Mouse (Mus musculus) forebrain, embryonic 15.5 days (tissue): ENCODE measurements around the gene Sclt1. TPM values are rescaled to one million over a fixed set of nuclear protein-coding genes. Genes with fewer than 3 reads are reported as not detected.

Experiments used
- ATAC-seq: fragments of 200-750 bp; cut with Nextera tagmentation; replicated peaks from 2 replicates; pipeline ENCODE4 v1.8.0; 2017; ENCODE audit warnings: mild to moderate bottlenecking, moderate TSS enrichment, moderate library complexity
- H3K27ac ChIP-seq: fragments of 300-500 bp; sonication (generic); replicated peaks from 2 replicates; pipeline ENCODE4 v1.5.1; 2015; ENCODE audit warnings: mild to moderate bottlenecking, inconsistent platforms
- H3K27me3 ChIP-seq: fragments of 300-500 bp; sonication (generic); 2 replicates; pipeline ENCODE4 v1.6.1; 2015; ENCODE audit warnings: inconsistent platforms
- H3K36me3 ChIP-seq: fragments of 300-500 bp; sonication (generic); 2 replicates; pipeline ENCODE4 v1.6.1; 2015; ENCODE audit warnings: mild to moderate bottlenecking, inconsistent platforms
- H3K4me1 ChIP-seq: fragments of 300-500 bp; sonication (generic); 2 replicates; pipeline ENCODE4 v1.6.1; 2015; ENCODE audit warnings: inconsistent platforms
- H3K4me2 ChIP-seq: fragments of 300-500 bp; sonication (generic); replicated peaks from 2 replicates; pipeline ENCODE4 v1.6.1; 2015; ENCODE audit warnings: mild to moderate bottlenecking, inconsistent platforms
- H3K4me3 ChIP-seq: fragments of 300-500 bp; sonication (generic); 2 replicates; pipeline ENCODE4 v1.5.1; 2015; ENCODE audit warnings: mild to moderate bottlenecking, inconsistent platforms
- H3K9ac ChIP-seq: fragments of 300-500 bp; sonication (generic); replicated peaks from 2 replicates; pipeline ENCODE4 v1.6.1; 2015; ENCODE audit warnings: mild to moderate bottlenecking, inconsistent platforms
- H3K9me3 ChIP-seq: fragments of 300-500 bp; sonication (generic); 2 replicates; pipeline ENCODE4 v1.6.1; 2016; ENCODE audit warnings: inconsistent platforms
- WGBS: fragments of 180-500 bp; shearing (Covaris S2); methylation state at CpG from one replicate; pipeline ENCODE4 v1.1.7; 2015; ENCODE audit warnings: mixed read lengths; 5-methylcytosine and 5-hydroxymethylcytosine counted together
- polyA plus RNA-seq: library from polyadenylated mRNA; unstranded; fragments of >200 nt; fragmentation: Nextera tagmentation; extraction: Ambion mirVana; gene quantifications from 2 replicates; pipeline ENCODE4 v1.2.1, GENCODE M21; 2015

The Sclt1 gene
- polyA plus RNA-seq, 1 experiment from 2014 or later = 22.2 TPM

DNA sequence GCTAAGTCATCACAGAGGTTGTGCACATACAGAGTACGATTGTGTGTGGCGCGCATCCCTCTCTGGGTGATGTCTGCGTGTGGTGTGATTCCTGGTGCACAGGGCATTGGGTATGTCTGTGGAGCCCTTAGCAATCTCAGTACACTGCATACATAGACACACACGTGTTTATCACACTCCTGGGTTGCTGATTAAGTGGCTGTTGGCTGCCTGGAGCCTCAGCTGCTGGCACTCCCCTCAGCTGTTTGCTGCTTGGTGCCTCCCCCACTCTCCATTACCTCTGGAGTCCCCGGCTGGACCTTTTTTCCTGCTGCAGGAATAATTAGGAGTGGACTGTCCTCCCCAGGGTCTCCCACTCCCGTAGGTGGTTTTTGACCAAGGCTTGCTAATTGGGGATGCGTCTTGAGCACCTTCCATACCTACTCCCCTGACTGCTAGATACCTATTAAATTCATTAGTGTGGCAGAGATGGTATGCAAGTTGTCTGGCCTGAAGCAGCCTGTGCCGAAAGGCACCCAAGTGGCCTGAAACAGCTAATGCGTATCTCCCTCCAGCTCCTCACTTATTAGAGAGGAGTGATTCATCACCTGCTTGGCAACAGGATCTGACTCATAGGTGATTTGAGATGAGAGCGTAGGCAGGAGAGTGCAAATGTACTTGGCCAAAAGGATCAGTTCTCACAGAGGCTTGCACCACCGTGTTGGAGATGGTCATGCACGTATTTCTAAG, 136.5 kb downstream of the Sclt1 start:
- WGBS = 82% methylated on average over 13 of the region's 13 CpGs
- Histone ChIP-seq H3K27me3 (no peaks in the 10 kb centered on the region), H3K27ac (no peak overlapping the region), H3K4me1 (peaks cover 14% of the 10 kb centered on the region), H3K4me2 (no peak overlapping the region), H3K9ac (no peak overlapping the region), H3K36me3 (peaks cover 25% of the 10 kb centered on the region), H3K4me3 (no peak overlapping the region), H3K9me3 (no peaks in the 10 kb centered on the region)
- ATAC-seq = no peak

DNA sequence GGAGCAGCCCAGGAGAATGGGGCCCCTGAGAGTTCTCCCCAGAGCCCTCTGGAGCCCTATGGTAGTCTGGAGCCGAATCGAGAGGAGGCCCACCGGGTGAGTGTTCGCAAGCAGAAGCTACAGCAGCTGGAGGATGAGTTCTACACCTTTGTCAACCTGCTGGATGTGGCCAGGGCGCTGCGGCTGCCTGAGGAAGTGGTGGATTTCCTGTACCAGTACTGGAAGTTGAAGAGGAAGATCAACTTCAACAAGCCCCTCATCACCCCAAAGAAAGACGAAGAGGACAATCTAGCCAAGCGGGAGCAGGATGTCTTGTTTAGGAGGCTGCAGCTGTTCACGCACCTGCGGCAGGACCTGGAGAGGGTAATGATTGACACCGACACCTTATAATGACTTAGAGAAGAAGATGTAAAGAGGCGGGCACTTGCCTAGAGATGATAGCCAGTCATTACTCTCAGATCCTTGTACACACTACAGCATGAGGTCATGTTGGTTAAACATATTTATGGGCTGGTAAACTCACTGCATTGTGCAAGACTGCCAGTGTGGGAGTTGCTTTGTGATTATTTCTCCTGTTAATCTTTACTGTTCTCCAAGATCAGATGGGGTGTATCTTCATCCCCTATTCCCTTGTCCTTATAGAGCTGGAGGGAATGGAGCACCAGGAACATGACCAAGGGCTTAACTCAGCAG, 137.5 kb downstream of the Sclt1 start:
- no peak for ATAC-seq
- Histone ChIP-seq H3K4me1 (peaks cover 14% of the 10 kb centered on the region), H3K27ac (no peak overlapping the region), H3K9me3 (no peaks in the 10 kb centered on the region), H3K27me3 (no peaks in the 10 kb centered on the region), H3K9ac (no peak overlapping the region), H3K4me2 (no peak overlapping the region), H3K4me3 (no peak overlapping the region), H3K36me3 (peaks cover 15% of the 10 kb centered on the region)
- 94% methylated on average over 12 of the region's 12 CpGs for WGBS

GRCm38 (mm10) chr3:41603470-41604019, 138.8 kb downstream of the Sclt1 start:
- Histone ChIP-seq H3K27ac (no peak overlapping the region), H3K4me2 (no peak overlapping the region)
- WGBS = 13% methylated on average over 5 of the region's 5 CpGs

DNA sequence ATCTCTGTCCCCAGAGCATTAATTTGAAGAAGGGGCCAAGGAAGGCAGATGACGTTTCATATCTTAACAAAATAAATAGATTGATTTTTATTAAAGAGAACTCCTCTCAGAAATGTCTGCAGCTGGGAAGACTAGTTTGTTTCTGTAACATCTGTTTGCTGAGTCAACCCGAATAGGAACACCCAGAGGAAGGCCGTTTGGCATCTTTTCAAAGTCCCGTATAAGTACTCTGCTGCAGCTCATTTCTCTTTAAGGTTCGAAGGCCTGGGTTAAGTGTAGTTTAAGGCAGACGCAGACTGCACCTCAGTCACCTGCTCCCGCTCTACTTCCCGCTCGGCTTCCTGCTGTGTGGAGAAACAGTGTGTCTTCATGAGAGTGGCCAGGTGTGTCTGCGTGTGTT, 139.4 kb downstream of the Sclt1 start:
- Histone ChIP-seq H3K4me1 (peaks cover 14% of the 10 kb centered on the region), H3K4me3 (no peak overlapping the region), H3K9ac (no peak overlapping the region), H3K4me2 (no peak overlapping the region), H3K9me3 (no peaks in the 10 kb centered on the region), H3K27me3 (no peaks in the 10 kb centered on the region), H3K36me3 (peaks cover 14% of the 10 kb centered on the region), H3K27ac (no peak overlapping the region)
- no peak for ATAC-seq
- 27% methylated on average over 10 of the region's 10 CpGs for WGBS

More at GRCm38 (mm10) chr3:41603470-41604019, 138.8 kb downstream of the Sclt1 start:
- H3K27me3 ChIP-seq = no peaks in the 10 kb centered on the region
- H3K36me3 ChIP-seq = peaks cover 14% of the 10 kb centered on the region
- H3K4me1 ChIP-seq = peaks cover 14% of the 10 kb centered on the region
- no peak overlapping the region for H3K4me3 ChIP-seq
- no peak overlapping the region for H3K9ac ChIP-seq
- no peaks in the 10 kb centered on the region for H3K9me3 ChIP-seq
- ATAC-seq = peak; percentile 30

DNA sequence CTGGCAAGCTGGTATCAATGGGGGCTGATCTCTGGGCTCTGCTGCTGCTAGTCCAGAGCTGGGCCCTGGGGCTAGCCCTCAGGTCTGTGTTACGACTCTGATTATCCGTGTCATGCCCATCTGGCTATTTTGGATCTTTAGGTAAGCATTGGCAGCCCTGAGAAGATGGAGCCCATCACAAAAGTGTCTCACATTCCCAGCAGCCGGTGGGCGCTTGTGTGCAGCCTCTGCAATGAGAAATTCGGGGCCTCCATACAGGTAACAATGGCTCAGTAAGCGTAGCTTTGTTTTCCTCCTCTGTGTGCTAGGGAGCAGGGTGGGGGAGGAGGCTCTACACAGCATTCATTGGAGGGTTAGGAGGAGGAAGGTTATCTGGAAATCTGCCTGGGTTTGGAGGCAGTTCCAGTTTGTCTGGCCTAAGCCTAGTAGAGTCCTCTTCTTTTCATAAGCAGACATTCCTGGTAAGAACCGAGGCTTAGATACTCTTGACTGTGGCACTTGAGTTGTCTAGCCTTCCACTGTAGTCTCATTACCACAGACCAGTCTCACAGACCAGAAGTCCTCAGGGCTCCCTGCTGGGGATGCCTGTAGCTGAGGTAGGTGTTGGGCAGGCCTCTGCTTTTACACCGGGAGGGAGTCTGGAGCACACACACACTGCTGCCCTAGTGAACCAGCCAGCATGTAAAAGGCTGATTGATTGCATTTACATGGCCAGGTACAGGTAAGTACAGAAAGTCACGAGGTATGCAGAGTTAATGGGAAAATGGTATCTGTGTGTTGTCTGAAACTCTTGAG, 140.9 kb downstream of the Sclt1 start:
- Histone ChIP-seq H3K9me3 (no peaks in the 10 kb centered on the region), H3K27me3 (no peaks in the 10 kb centered on the region), H3K27ac (no peak overlapping the region), H3K4me3 (no peak overlapping the region), H3K4me1 (peaks cover 14% of the 10 kb centered on the region), H3K4me2 (no peak overlapping the region), H3K9ac (no peak overlapping the region), H3K36me3 (peaks cover 21% of the 10 kb centered on the region)
- 63% methylated on average over 9 of the region's 9 CpGs for WGBS
- ATAC-seq = no peak

DNA sequence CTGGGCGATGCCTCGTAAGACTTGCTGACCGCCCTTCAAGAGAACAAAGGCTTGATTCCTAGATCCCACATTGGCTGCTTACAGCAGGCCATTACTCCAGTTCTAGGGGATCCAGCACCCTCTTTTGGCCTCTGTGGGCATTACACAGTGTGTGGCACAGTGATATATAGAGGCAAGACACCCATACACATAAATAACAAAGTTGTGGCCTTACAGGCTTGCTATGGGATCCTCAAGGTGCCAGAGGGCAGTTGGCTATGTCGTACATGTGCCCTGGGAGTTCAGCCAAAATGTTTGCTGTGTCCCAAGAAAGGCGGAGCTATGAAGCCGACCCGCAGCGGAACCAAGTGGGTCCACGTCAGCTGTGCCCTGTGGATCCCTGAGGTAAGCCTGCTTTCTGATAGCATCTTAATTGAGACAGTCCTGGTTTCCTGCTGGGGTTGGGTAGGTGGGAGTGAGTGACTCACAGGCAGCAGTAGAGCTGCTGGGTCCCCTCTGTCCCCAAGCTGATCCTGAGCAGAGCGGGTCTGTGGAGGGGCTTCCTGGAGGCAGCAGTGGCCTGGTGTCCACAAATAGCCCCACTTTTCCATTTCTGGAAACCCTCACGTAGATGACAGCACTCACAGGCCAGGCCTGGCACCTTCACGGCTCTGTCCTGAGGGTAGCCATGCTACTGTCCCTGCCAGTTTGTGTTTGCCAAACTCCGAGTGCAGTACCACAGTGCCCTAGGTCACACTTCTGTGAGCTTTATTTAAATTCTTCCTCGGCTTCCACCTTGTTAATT, 142.3 kb downstream of the Sclt1 start:
- Histone ChIP-seq H3K4me3 (no peak overlapping the region), H3K36me3 (peaks cover 13% of the 10 kb centered on the region), H3K9ac (no peak overlapping the region), H3K4me2 (no peak overlapping the region), H3K9me3 (no peaks in the 10 kb centered on the region), H3K4me1 (peaks cover 14% of the 10 kb centered on the region), H3K27me3 (no peaks in the 10 kb centered on the region), H3K27ac (no peak overlapping the region)
- WGBS = 81% methylated on average over 14 of the region's 14 CpGs
- ATAC-seq = peak; percentile 66

DNA sequence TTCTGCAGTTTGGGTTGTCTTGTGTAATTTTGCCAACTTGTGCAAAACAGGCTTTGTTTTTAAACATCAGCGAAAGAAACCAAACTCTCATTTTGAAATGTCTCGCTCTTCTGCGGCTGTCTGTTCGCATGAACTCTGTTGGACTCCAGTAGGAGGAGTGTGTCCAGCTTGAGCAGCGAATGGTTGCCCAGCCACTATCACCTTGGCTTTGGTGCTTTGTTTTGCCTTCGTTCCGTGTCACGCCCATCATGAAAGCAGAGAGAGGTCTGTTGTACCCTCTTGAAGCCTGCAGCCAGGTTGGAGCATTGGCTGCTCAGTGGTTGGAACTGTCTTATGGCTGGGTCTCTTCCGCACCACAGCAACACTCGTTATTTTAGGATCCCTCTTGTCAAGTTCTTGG, 143.1 kb downstream of the Sclt1 start:
- no peak overlapping the region for H3K4me3 ChIP-seq
- ATAC-seq = no peak
- no peak overlapping the region for H3K27ac ChIP-seq
- no peaks in the 10 kb centered on the region for H3K9me3 ChIP-seq
- peaks cover 14% of the 10 kb centered on the region for H3K4me1 ChIP-seq
- peaks cover 14% of the 10 kb centered on the region; the same call in 1 of the 2 replicates for H3K36me3 ChIP-seq
- H3K27me3 ChIP-seq = no peaks in the 10 kb centered on the region
- 89% methylated on average over 10 of the region's 10 CpGs for WGBS
- H3K4me2 ChIP-seq = no peak overlapping the region
- no peak overlapping the region for H3K9ac ChIP-seq

- H3K4me2 ChIP-seq = no peak overlapping the region
- 74% methylated on average over 9 of the region's 9 CpGs for WGBS
- H3K4me1 ChIP-seq = peaks cover 9% of the 10 kb centered on the region
- H3K27me3 ChIP-seq = no peaks in the 10 kb centered on the region
- H3K36me3 ChIP-seq = peaks cover 23% of the 10 kb centered on the region; the same call in 1 of the 2 replicates
- H3K9me3 ChIP-seq = no peaks in the 10 kb centered on the region
- no peak for ATAC-seq
- H3K9ac ChIP-seq = no peak overlapping the region
- no peak overlapping the region for H3K4me3 ChIP-seq
- no peak overlapping the region for H3K27ac ChIP-seq
These were observed 143.9 kb downstream of the Sclt1 start for GRCm38 (mm10) chr3:41598412-41598811.

- Histone ChIP-seq H3K9ac (no peak overlapping the region), H3K27ac (no peak overlapping the region), H3K4me1 (no peaks in the 10 kb centered on the region), H3K36me3 (peaks cover 23% of the 10 kb centered on the region; the same call in 1 of the 2 replicates), H3K4me2 (no peak overlapping the region), H3K4me3 (no peak overlapping the region), H3K9me3 (no peaks in the 10 kb centered on the region), H3K27me3 (no peaks in the 10 kb centered on the region)
- ATAC-seq = no peak
- 97% methylated on average over 8 of the region's 8 CpGs for WGBS
These were observed 145.3 kb downstream of the Sclt1 start for GRCm38 (mm10) chr3:41597036-41597435.

DNA sequence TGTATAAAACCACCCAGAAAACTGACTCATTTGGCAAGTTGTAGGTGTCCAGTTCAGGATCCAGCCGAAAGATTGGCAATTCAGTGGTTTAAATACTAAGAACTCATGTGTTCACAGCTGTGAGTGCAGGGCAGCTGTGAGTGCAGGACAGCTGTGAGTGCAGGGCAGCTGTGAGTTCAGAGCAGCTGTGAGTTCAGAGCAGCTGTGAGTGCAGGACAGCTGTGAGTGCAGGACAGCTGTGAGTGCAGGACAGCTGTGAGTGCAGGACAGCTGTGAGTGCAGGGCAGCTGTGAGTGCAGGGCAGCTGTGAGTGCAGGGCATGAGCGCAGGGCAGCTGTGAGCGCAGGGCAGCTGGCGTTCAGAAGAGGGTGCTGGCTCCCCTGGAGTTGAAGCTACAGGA, 147.3 kb downstream of the Sclt1 start:
- H3K9ac ChIP-seq = no peak overlapping the region
- 98% methylated on average over 4 of the region's 4 CpGs for WGBS
- no peak overlapping the region for H3K27ac ChIP-seq
- no peaks in the 10 kb centered on the region for H3K27me3 ChIP-seq
- H3K9me3 ChIP-seq = no peaks in the 10 kb centered on the region
- H3K36me3 ChIP-seq = peaks cover 29% of the 10 kb centered on the region
- H3K4me3 ChIP-seq = no peak overlapping the region
- H3K4me2 ChIP-seq = no peak overlapping the region
- H3K4me1 ChIP-seq = no peaks in the 10 kb centered on the region
- no peak for ATAC-seq

DNA sequence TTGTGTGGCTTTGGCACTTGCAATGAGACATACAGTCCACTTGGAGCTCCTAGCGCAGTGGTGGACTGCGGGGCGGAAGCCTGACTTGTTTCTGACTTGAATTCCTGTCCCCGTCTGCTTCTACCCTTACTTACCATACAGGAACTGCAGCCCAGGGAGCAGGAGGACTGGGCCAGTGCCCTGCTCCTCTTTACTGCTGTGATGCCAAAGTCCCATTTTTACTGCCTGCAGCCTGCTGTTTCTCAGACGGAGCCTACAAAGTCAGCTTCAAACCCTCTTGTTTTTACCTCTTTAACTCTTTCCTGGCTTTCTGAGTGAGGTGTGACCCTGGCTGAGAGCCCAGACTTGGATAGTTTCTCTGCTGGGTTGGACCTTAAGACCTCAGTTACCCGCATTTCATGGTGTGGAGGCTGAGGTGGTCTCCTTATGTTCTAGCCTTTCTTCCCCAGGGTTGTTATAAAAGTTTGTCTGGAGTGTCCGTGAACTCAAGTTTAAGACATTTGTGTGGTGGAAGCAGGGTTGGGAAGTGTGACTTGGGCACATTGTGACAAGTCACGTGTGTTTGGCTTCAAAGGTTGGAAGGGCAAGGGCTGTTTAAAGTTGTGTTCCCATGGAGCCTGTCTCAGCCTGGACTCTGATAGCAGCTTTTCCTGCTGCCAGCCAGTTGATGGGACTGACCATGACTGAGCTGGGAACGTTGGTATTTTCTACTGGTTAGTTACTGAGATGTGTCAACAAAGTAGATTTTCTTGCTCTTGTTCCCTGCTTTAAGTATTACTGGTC, 148.0 kb downstream of the Sclt1 start:
- 83% methylated on average over 9 of the region's 9 CpGs for WGBS
- H3K27me3 ChIP-seq = no peaks in the 10 kb centered on the region
- H3K4me2 ChIP-seq = no peak overlapping the region
- no peak overlapping the region for H3K9ac ChIP-seq
- H3K4me1 ChIP-seq = peaks cover 5% of the 10 kb centered on the region; the same call in 1 of the 2 replicates
- H3K36me3 ChIP-seq = peaks cover 33% of the 10 kb centered on the region
- ATAC-seq = no peak
- H3K27ac ChIP-seq = no peak overlapping the region
- H3K4me3 ChIP-seq = no peak overlapping the region
- H3K9me3 ChIP-seq = no peaks in the 10 kb centered on the region
